Mouse (Mus musculus): ENCODE results near the gene Tcf7l1. TPM values are rescaled to one million over a fixed set of nuclear protein-coding genes. Genes with fewer than 3 reads are reported as not detected.
A peak's percentile ranks its signal among the peaks of the same experiment; 100 is the strongest.

Gene Tcf7l1
- total and polyA plus RNA-seq, 3 experiments = not detected

DNA sequence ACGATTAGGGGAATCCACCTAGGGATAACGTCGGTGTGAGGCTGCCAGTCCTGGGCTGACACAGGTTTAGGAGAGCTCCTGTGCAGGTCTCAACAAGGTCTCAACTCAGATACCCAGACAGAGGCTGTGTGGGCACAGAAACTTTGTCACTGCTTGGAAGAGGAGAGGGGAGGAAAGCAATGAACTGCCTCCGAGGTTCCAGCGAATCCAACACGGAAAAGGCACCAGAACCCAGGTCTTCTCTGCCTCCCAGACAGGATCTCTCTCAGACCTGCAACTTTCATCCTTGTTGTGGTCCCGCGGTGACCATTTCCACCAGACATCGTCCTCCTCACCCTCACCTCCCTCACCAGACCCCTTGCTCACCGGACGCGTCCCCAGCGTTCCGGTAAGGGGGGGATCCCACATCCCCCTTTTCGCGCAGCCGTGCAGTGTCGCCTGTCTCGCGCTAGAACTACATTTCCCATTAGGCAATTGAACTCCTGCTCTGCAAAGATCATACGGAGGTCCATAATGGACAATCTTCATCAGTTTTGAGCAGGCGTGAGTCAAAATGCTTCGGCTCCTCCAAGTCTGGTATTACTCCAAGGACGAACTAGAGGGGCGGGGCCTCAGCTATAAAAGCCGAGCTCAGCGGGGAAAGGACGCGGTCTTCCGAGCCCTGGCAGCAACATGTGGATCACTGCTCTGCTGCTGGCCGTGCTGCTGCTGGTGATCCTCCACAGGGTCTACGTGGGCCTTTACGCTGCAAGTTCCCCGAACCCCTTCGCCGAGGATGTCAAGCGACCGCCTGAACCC is 190.9 kb downstream of the Tcf7l1 start, which contains the start of the genes Elmod3 and Retsat (continued):
- no peak for TF ChIP-seq USF2 (IDR thresholded peaks at IDR 0.05; ENCODE audit: borderline replicate concordance in 1 of 2, insufficient read depth in 1 of 2, low read depth in 1 of 2, low read length in 2 of 2)
- no peak for TF ChIP-seq ZKSCAN1 (IDR thresholded peaks at IDR 0.05; ENCODE audit: low read depth, low read length)
- peak; percentile 82 for TF ChIP-seq MAX (IDR thresholded peaks at IDR 0.05; ENCODE audit: low read length)
- TF ChIP-seq ZNF384 (IDR thresholded peaks at IDR 0.05; ENCODE audit: low read depth, low read length) = no peak

DNA sequence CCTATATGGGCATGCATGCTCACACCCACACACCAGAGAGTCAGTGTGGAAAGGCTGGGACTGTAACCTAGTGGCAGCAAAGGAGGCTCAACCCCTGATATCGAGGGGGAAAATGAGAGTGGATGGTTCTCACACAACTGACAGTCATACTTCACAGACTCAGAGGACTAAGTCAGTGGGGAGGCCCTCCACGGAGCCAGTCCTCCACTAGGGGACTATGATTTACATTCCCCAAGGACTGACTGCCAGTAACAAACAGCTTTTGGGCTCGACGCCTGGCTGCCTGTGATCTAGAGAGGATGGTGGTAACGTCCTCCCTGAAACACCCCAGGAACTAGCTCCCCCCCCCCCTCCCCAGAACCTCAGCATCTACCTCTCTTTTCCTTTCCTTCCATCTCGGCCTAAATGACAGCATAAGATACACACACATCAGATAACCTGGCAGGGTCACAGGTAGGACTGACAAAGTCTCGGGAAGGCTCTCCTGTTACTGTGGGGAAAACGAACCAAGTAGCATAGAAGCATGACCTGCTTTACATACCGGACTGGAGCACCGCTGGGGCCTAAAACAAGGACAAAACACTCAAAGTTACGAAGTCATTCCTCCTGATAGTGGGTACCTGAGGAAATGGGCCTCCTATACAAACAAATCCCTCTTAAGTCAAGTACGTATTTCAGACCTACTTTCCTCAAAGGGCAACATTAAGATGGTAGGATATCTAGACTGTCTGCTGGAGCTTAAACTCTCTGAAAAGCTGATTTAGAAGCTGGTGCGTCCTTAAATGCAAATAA is 191.8 kb downstream of the Tcf7l1 start:
- Histone ChIP-seq H3K9me3 (replicated peaks; ENCODE audit: insufficient read depth, low read length) (no peaks in the 10 kb centered on the region), H3K4me3 (ENCODE audit: control insufficient read depth in 1 of 2, insufficient read depth in 1 of 2, low read depth in 2 of 2, low read length in 2 of 2) (peak overlapping the region; percentile 68 to 86), H3K36me3 (ENCODE audit: control insufficient read depth in 1 of 2, insufficient read depth in 2 of 2, low read length in 2 of 2) (peaks cover 0 to 9% of the 10 kb centered on the region in 2 experiments; a peak in 2 of 4 replicates), H3K9ac (ENCODE audit: control insufficient read depth, low read depth, low read length, poor library complexity, severe bottlenecking) (peak overlapping the region; percentile 61), H3K79me2 (ENCODE audit: control insufficient read depth, insufficient read depth, low read length, poor library complexity) (peaks cover 5% of the 10 kb centered on the region), H3K27ac (ENCODE audit: control insufficient read depth, low read depth, low read length) (peak overlapping the region; percentile 5; the same call in 1 of the 2 replicates), H3K4me1 (ENCODE audit: control insufficient read depth in 1 of 2, insufficient read depth in 2 of 2, low read length in 2 of 2) (peaks cover 8 to 15% of the 10 kb centered on the region in 2 experiments), H3K27me3 (ENCODE audit: control insufficient read depth in 1 of 2, insufficient read depth in 2 of 2, low read length in 2 of 2) (no peaks in the 10 kb centered on the region)
- DNase-seq (ENCODE audit: low read depth, low spot score) = peak; percentile 44
- TF ChIP-seq MXI1 (IDR thresholded peaks at IDR 0.05; ENCODE audit: low read depth, low read length) (peak; percentile 32; the same call in 1 of the 2 replicates), MEF2A (IDR thresholded peaks at IDR 0.05; ENCODE audit: extremely low read depth, insufficient replicate concordance, low read depth, low read length, poor library complexity, severe bottlenecking) (no peak), POLR2A (IDR thresholded peaks at IDR 0.05; ENCODE audit: control insufficient read depth in 1 of 2, insufficient read depth in 1 of 2, low read depth in 1 of 2, low read length in 2 of 2, poor library complexity in 1 of 2) (no peak)

DNA sequence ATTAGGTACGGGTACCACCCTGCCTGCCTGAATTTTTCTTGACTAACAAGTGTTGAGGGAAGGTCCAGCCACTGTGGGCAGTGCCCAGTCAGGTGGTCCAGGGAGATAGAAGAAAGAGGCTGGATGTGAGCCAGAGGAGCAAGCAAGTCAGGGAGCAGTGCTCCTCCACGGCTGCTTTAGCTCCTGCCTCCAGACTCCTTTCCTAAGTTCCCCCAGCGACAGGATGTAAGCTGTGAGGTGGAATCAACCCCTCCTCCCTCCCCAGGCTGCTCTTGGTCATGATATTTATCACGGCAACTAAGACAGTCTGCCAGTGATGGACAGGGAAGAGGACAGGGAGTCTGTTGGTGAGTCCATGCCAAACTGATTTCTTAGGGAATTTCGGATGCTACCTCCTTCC is 195.1 kb downstream of the Tcf7l1 start:
- Histone ChIP-seq H3K4me1 (ENCODE audit: control insufficient read depth in 1 of 2, insufficient read depth in 2 of 2, low read length in 2 of 2) (peaks cover 0 to 9% of the 10 kb centered on the region in 2 experiments; a peak in 2 of 4 replicates), H3K9me3 (replicated peaks; ENCODE audit: insufficient read depth, low read length) (no peaks in the 10 kb centered on the region), H3K9ac (ENCODE audit: control insufficient read depth, low read depth, low read length, poor library complexity, severe bottlenecking) (no peak overlapping the region), H3K36me3 (ENCODE audit: control insufficient read depth in 1 of 2, insufficient read depth in 2 of 2, low read length in 2 of 2) (peaks cover 0 to 2% of the 10 kb centered on the region in 2 experiments; a peak in 1 of 4 replicates), H3K79me2 (ENCODE audit: control insufficient read depth, insufficient read depth, low read length, poor library complexity) (peaks cover 5% of the 10 kb centered on the region), H3K27me3 (ENCODE audit: control insufficient read depth in 1 of 2, insufficient read depth in 2 of 2, low read length in 2 of 2) (no peaks in the 10 kb centered on the region), H3K4me3 (ENCODE audit: control insufficient read depth in 1 of 2, insufficient read depth in 1 of 2, low read depth in 2 of 2, low read length in 2 of 2) (no peak overlapping the region), H3K27ac (ENCODE audit: control insufficient read depth, low read depth, low read length) (no peak overlapping the region)
- no peak for DNase-seq (ENCODE audit: low read depth, low spot score)
- TF ChIP-seq JUND (IDR thresholded peaks at IDR 0.05; ENCODE audit: low read depth, low read length) (no peak), E2F4 (IDR thresholded peaks at IDR 0.05; ENCODE audit: borderline replicate concordance, low read depth, low read length) (no peak), MAFK (IDR thresholded peaks at IDR 0.05; ENCODE audit: borderline replicate concordance, low read depth, low read length) (no peak), GATA1 (IDR thresholded peaks at IDR 0.05; ENCODE audit: low read depth, low read length) (no peak), CTCF (IDR thresholded peaks at IDR 0.05 in 2 of 3, conservative IDR thresholded peaks at IDR 0.05 in 1 of 3; ENCODE audit: control insufficient read depth in 1 of 3, insufficient read depth in 1 of 3, low read depth in 2 of 3, low read length in 3 of 3, poor library complexity in 1 of 3, severe bottlenecking in 1 of 3) (no peak), HCFC1 (IDR thresholded peaks at IDR 0.05; ENCODE audit: low read depth, low read length) (no peak), POLR2AphosphoS5 (IDR thresholded peaks at IDR 0.05; ENCODE audit: borderline replicate concordance, low read depth, low read length) (no peak), NRF1 (IDR thresholded peaks at IDR 0.05; ENCODE audit: insufficient read depth, low read depth, low read length, poor library complexity, severe bottlenecking) (no peak), TBP (IDR thresholded peaks at IDR 0.05; ENCODE audit: low read depth, low read length) (no peak), NELFE (IDR thresholded peaks at IDR 0.05; ENCODE audit: low read depth, low read length) (no peak), BHLHE40 (IDR thresholded peaks at IDR 0.05; ENCODE audit: borderline replicate concordance, low read depth, low read length) (no peak), SIN3A (IDR thresholded peaks at IDR 0.05; ENCODE audit: low read length) (no peak), EP300 (IDR thresholded peaks at IDR 0.05; ENCODE audit: low read depth in 1 of 2, low read length in 2 of 2) (no peak), ELF1 (IDR thresholded peaks at IDR 0.05; ENCODE audit: low read depth, low read length) (no peak), ZC3H11A (IDR thresholded peaks at IDR 0.05; ENCODE audit: low read depth, low read length) (no peak), CHD1 (IDR thresholded peaks at IDR 0.05; ENCODE audit: low read depth, low read length) (no peak), POLR2AphosphoS2 (IDR thresholded peaks at IDR 0.05; ENCODE audit: low read length) (no peak)
